Mouse (Mus musculus): Measurements from ENCODE around the gene Pet2.

The Pet2 gene

DNA sequence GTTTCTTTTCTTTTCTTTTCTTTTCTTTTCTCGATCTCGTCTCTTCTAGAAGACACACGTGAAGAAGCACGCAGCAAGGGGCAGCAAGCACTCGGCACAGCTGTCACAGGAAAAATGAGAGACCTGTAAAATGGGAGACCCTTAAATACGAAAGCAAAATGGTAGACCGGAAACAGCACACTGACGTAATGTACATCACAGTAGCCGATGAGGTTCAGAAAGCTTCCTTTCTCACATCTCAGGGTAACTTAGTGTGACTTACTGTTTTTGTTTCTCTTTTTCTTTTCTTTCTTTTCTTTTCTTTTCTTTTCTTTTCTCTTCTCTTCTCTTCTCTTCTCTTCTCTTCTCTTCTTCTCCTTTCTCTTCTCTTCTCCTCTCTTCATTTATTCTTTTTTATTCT lies at the start of gene Pet2:
Gene Pet2, minus strand, starts transcription at position 101 of the 400 bp plus-strand sequence.
- CTCF ChIA-PET = no interaction called here

Data from spleen, embryonic (tissue).